Mouse (Mus musculus): ENCODE results near the gene Slc25a47. TPM values are rescaled to one million over a fixed set of nuclear protein-coding genes. Genes with fewer than 3 reads are reported as not detected.

Slc25a47 gene
- polyA plus RNA-seq, 1 experiment from 2014 or later, result 9.5 TPM

DNA sequence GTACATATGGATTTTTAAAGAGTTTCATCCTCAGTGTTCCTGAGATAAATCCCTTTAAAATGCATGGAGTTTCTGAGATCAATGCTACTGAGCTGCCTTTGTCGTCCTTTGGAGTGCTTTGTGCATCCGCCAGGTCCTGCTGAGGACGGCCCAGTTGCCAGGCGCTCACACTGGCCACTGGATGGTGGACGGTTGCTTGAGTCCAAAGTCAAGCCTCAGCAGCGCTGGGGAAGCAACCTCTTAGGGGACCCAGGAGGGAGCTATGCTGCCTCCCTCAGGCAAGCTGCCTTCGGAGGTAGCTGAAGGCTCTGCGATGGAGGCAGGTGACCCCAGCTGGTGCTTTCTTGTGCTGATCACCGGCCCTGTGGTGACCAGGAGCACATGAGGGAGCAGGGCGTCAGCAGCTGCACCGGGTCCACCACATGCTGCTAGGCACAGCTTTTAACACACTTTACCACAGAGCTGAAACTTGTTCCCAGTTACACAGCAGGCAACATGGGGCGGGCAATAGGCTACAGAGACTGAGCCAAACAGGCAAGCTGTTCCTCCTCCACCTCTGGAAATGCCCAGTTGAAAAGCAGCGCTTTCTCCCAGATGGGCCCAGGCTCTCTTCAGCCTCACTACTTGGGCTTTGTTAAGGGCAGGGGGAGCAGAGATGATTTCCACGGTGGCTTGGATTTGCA, 69.9 kb downstream of the Slc25a47 start:
- ATAC-seq (ENCODE audit: low read depth), result no peak
- H3K9me3 ChIP-seq (ENCODE audit: control insufficient read depth, low read length), result no peaks in the 10 kb centered on the region
- WGBS, result 62% methylated on average over 14 of the region's 14 CpGs

GRCm38 (mm10) chr12:108906398-108906797, 70.6 kb downstream of the Slc25a47 start:
- no peaks in the 10 kb centered on the region for H3K27me3 ChIP-seq (ENCODE audit: control insufficient read depth, insufficient read depth, low read depth, low read length)
- no peaks in the 10 kb centered on the region for H3K36me3 ChIP-seq (ENCODE audit: control insufficient read depth, insufficient read depth, low read length)
- H3K4me2 ChIP-seq (ENCODE audit: low read depth, low read length), result no peak overlapping the region
- no peak overlapping the region for H3K27ac ChIP-seq (ENCODE audit: low read length)
- no peak for ATAC-seq (ENCODE audit: low read depth)
- H3K9ac ChIP-seq (ENCODE audit: low read length), result no peak overlapping the region
- WGBS, result 68% methylated on average over 12 of the region's 12 CpGs
- H3K9me3 ChIP-seq (ENCODE audit: control insufficient read depth, low read length), result no peaks in the 10 kb centered on the region
- no peak overlapping the region for H3K4me3 ChIP-seq (ENCODE audit: low read length)
- peaks cover 14% of the 10 kb centered on the region for H3K4me1 ChIP-seq (replicated peaks; ENCODE audit: control insufficient read depth, insufficient read depth, low read length)

More for the DNA sequence above, 69.9 kb downstream of the Slc25a47 start:
- Histone ChIP-seq H3K36me3 (ENCODE audit: control insufficient read depth, insufficient read depth, low read length) (no peaks in the 10 kb centered on the region), H3K9ac (ENCODE audit: low read length) (no peak overlapping the region), H3K4me3 (ENCODE audit: low read length) (no peak overlapping the region), H3K4me2 (ENCODE audit: low read depth, low read length) (no peak overlapping the region), H3K4me1 (replicated peaks; ENCODE audit: control insufficient read depth, insufficient read depth, low read length) (peaks cover 17% of the 10 kb centered on the region), H3K27ac (ENCODE audit: low read length) (no peak overlapping the region), H3K27me3 (ENCODE audit: control insufficient read depth, insufficient read depth, low read depth, low read length) (no peaks in the 10 kb centered on the region)

MicroRNA genes within 50 kb of the gene (microRNA counts, 519-probe panel; counts per million panel counts)
- microRNA mmu-miR-345-3p (not detected), microRNA mmu-miR-345-5p (2,740 counts per million, percentile 50 among the panel's probes with 10 or more counts)

Small RNA genes within 50 kb of the gene (microRNA-seq; reads per million reads assigned to microRNA genes)
- gene Mir345, result 80.4 reads per million, percentile 48 among the genes with 10 or more reads in this experiment

Other genes with a start within 250 kb of the Slc25a47 start
- 1.1 and 1.9 TPM in 2 replicates for gene Degs2, start 133.7 kb upstream of the Slc25a47 start, polyA plus RNA-seq (2015; fragmentation: Nextera tagmentation; extraction: Ambion mirVana)
- gene Yy1, start 43.1 kb upstream of the Slc25a47 start, polyA plus RNA-seq (2015; fragmentation: Nextera tagmentation; extraction: Ambion mirVana), result 14.6 and 14.9 TPM in 2 replicates
- gene Slc25a29, start 163 bp upstream of the Slc25a47 start, polyA plus RNA-seq (2015; fragmentation: Nextera tagmentation; extraction: Ambion mirVana), result 7.5 and 7.8 TPM in 2 replicates
- gene Wdr25, start 57.6 kb downstream of the Slc25a47 start, polyA plus RNA-seq (2015; fragmentation: Nextera tagmentation; extraction: Ambion mirVana), result 7.7 and 10.9 TPM in 2 replicates
- gene Wars, start 58.1 kb downstream of the Slc25a47 start, polyA plus RNA-seq (2015; fragmentation: Nextera tagmentation; extraction: Ambion mirVana), result 77.0 and 77.8 TPM in 2 replicates
- gene Begain, start 232.2 kb downstream of the Slc25a47 start, polyA plus RNA-seq (2015; fragmentation: Nextera tagmentation; extraction: Ambion mirVana), result 3.2 and 3.9 TPM in 2 replicates

Measured in lung, embryonic 16.5 days (tissue).